Mouse (Mus musculus) midbrain, embryonic 16.5 days (tissue): ENCODE results near the gene Agtrap. TPM values are rescaled to one million over a fixed set of nuclear protein-coding genes. Genes with fewer than 3 reads are reported as not detected.
A peak's percentile ranks its signal among the peaks of the same experiment; 100 is the strongest.

ENCODE experiments used
- ATAC-seq: fragments of 200-750 bp; cut with Nextera tagmentation; 2 replicates; pipeline ENCODE4 v1.8.0; 2017; ENCODE audit warnings: moderate TSS enrichment
- H3K27ac ChIP-seq: fragments of 300-500 bp; sonication (generic); 2 replicates; pipeline ENCODE4 v1.5.1; 2014; ENCODE audit warnings: mild to moderate bottlenecking, low read length, mixed read lengths
- H3K27me3 ChIP-seq: fragments of 300-500 bp; sonication (generic); 2 replicates; pipeline ENCODE4 v1.6.1; 2014; ENCODE audit warnings: low read depth, low read length, mixed read lengths; ENCODE audit not compliant: control insufficient read depth, insufficient read depth
- H3K36me3 ChIP-seq: fragments of 300-500 bp; sonication (generic); 2 replicates; pipeline ENCODE4 v1.6.1; 2014; ENCODE audit warnings: mild to moderate bottlenecking, low read length, moderate library complexity, mixed read lengths; ENCODE audit not compliant: control insufficient read depth, insufficient read depth
- H3K4me1 ChIP-seq: fragments of 300-500 bp; sonication (generic); 2 replicates; pipeline ENCODE4 v1.6.1; 2014; ENCODE audit warnings: mild to moderate bottlenecking, low read length, mixed read lengths; ENCODE audit not compliant: control insufficient read depth, insufficient read depth
- H3K4me2 ChIP-seq: fragments of 300-500 bp; sonication (generic); 2 replicates; pipeline ENCODE4 v1.6.1; 2014; ENCODE audit warnings: mild to moderate bottlenecking, low read length, mixed read lengths
- H3K4me3 ChIP-seq: fragments of 300-500 bp; sonication (generic); 2 replicates; pipeline ENCODE4 v1.5.1; 2014; ENCODE audit warnings: low read depth, mild to moderate bottlenecking, low read length, moderate library complexity, mixed read lengths
- H3K9ac ChIP-seq: fragments of 300-500 bp; sonication (generic); 2 replicates; pipeline ENCODE4 v1.6.1; 2014; ENCODE audit warnings: low read depth, low read length, mixed read lengths
- H3K9me3 ChIP-seq: fragments of 300-500 bp; sonication (generic); replicated peaks from 2 replicates; pipeline ENCODE4 v1.6.1; 2014; ENCODE audit warnings: mild to moderate bottlenecking, low read length, mixed read lengths; ENCODE audit not compliant: control insufficient read depth, poor library complexity, severe bottlenecking
- WGBS: fragments of 180-500 bp; shearing (Covaris S2); extraction: QIAGEN DNeasy Blood & Tissue Kit; methylation state at CpG from one replicate; pipeline ENCODE4 v1.1.7; 2014; 5-methylcytosine and 5-hydroxymethylcytosine counted together
- polyA plus RNA-seq: library from polyadenylated mRNA; unstranded; fragments of >200 nt; fragmentation: Nextera tagmentation; extraction: Ambion mirVana; gene quantifications from 2 replicates; pipeline ENCODE4 v1.2.1, GENCODE M21; 2015

Gene Agtrap
- polyA plus RNA-seq, 1 experiment from 2014 or later, result 7.7 TPM

- Histone ChIP-seq H3K27me3 (no peaks in the 10 kb centered on the region), H3K4me1 (peaks cover 9% of the 10 kb centered on the region), H3K27ac (no peak overlapping the region), H3K4me3 (no peak overlapping the region), H3K4me2 (no peak overlapping the region), H3K36me3 (peaks cover 9% of the 10 kb centered on the region; the same call in 1 of the 2 replicates), H3K9me3 (no peaks in the 10 kb centered on the region), H3K9ac (no peak overlapping the region)
- no peak for ATAC-seq
- WGBS, result 83% methylated on average over 12 of the region's 12 CpGs
Observed at GRCm38 (mm10) chr4:148112519-148112918, 24.7 kb upstream of the Agtrap start.

- no peak for ATAC-seq
- no peaks in the 10 kb centered on the region for H3K4me1 ChIP-seq
- H3K9me3 ChIP-seq, result no peaks in the 10 kb centered on the region
- H3K4me2 ChIP-seq, result no peak overlapping the region
- H3K36me3 ChIP-seq, result peaks cover 8% of the 10 kb centered on the region; the same call in 1 of the 2 replicates
- H3K9ac ChIP-seq, result no peak overlapping the region
- no peak overlapping the region for H3K4me3 ChIP-seq
- 95% methylated on average over 5 of the region's 5 CpGs for WGBS
- H3K27me3 ChIP-seq, result no peaks in the 10 kb centered on the region
- no peak overlapping the region for H3K27ac ChIP-seq
Observed at GRCm38 (mm10) chr4:148109215-148109614, 21.4 kb upstream of the Agtrap start.

- H3K9ac ChIP-seq, result no peak overlapping the region
- ATAC-seq, result no peak
- H3K36me3 ChIP-seq, result peaks cover 6% of the 10 kb centered on the region; the same call in 1 of the 2 replicates
- H3K9me3 ChIP-seq, result no peaks in the 10 kb centered on the region
- 75% methylated on average over 7 of the region's 7 CpGs for WGBS
- no peak overlapping the region for H3K27ac ChIP-seq
- no peak overlapping the region for H3K4me3 ChIP-seq
- no peaks in the 10 kb centered on the region for H3K27me3 ChIP-seq
- no peak overlapping the region for H3K4me2 ChIP-seq
- H3K4me1 ChIP-seq, result no peaks in the 10 kb centered on the region
Observed at GRCm38 (mm10) chr4:148108565-148109100, 20.8 kb upstream of the Agtrap start.

GRCm38 (mm10) chr4:148107621-148108291 lies 19.9 kb upstream of the Agtrap start:
- H3K9me3 ChIP-seq, result no peaks in the 10 kb centered on the region
- H3K27ac ChIP-seq, result no peak overlapping the region
- no peak overlapping the region for H3K9ac ChIP-seq
- H3K4me1 ChIP-seq, result no peaks in the 10 kb centered on the region
- WGBS, result 66% methylated on average over 22 of the region's 22 CpGs
- H3K4me3 ChIP-seq, result no peak overlapping the region
- H3K27me3 ChIP-seq, result no peaks in the 10 kb centered on the region
- no peak overlapping the region for H3K4me2 ChIP-seq
- H3K36me3 ChIP-seq, result peaks cover 6% of the 10 kb centered on the region; the same call in 1 of the 2 replicates
- ATAC-seq, result no peak

GRCm38 (mm10) chr4:148104146-148104545 lies 16.3 kb upstream of the Agtrap start:
- H3K9ac ChIP-seq, result no peak overlapping the region
- H3K27me3 ChIP-seq, result no peaks in the 10 kb centered on the region
- peaks cover 10% of the 10 kb centered on the region for H3K4me1 ChIP-seq
- WGBS, result 91% methylated on average over 3 of the region's 3 CpGs
- no peak overlapping the region for H3K4me2 ChIP-seq
- H3K27ac ChIP-seq, result no peak overlapping the region
- 0 out of 2 replicates have a peak, but pooled peaks cover 2% of the 10 kb centered on the region for H3K36me3 ChIP-seq
- ATAC-seq, result no peak
- H3K4me3 ChIP-seq, result no peak overlapping the region
- H3K9me3 ChIP-seq, result no peaks in the 10 kb centered on the region

- H3K27ac ChIP-seq, result peak overlapping the region; percentile 68
Observed at GRCm38 (mm10) chr4:148101801-148102527, 14.1 kb upstream of the Agtrap start.

GRCm38 (mm10) chr4:148098666-148099065 lies 10.8 kb upstream of the Agtrap start:
- 90% methylated on average over 3 of the region's 3 CpGs for WGBS
- no peak overlapping the region for H3K4me2 ChIP-seq
- H3K4me1 ChIP-seq, result peaks cover 10% of the 10 kb centered on the region
- ATAC-seq, result no peak
- no peak overlapping the region for H3K27ac ChIP-seq
- H3K9ac ChIP-seq, result no peak overlapping the region
- H3K4me3 ChIP-seq, result no peak overlapping the region
- no peaks in the 10 kb centered on the region for H3K36me3 ChIP-seq
- H3K27me3 ChIP-seq, result no peaks in the 10 kb centered on the region
- no peaks in the 10 kb centered on the region for H3K9me3 ChIP-seq

More at GRCm38 (mm10) chr4:148101801-148102527, 14.1 kb upstream of the Agtrap start:
- 17% methylated on average over 29 of the region's 29 CpGs for WGBS
- Histone ChIP-seq H3K36me3 (0 out of 2 replicates have a peak, but pooled peaks cover 2% of the 10 kb centered on the region), H3K9me3 (no peaks in the 10 kb centered on the region), H3K27me3 (no peaks in the 10 kb centered on the region), H3K4me3 (peak overlapping the region; percentile 10; the same call in 1 of the 2 replicates), H3K9ac (peak overlapping the region; percentile 47; the same call in 1 of the 2 replicates), H3K4me2 (peak overlapping the region; percentile 49), H3K4me1 (peaks cover 10% of the 10 kb centered on the region)
- peak; percentile 86 for ATAC-seq

GRCm38 (mm10) chr4:148097936-148098335 lies 10.1 kb upstream of the Agtrap start:
- Histone ChIP-seq H3K36me3 (no peaks in the 10 kb centered on the region), H3K4me2 (no peak overlapping the region), H3K9me3 (no peaks in the 10 kb centered on the region), H3K27me3 (no peaks in the 10 kb centered on the region), H3K4me1 (peaks cover 10% of the 10 kb centered on the region), H3K9ac (no peak overlapping the region), H3K27ac (no peak overlapping the region), H3K4me3 (no peak overlapping the region)
- 87% methylated on average over 2 of the region's 2 CpGs for WGBS
- no peak for ATAC-seq

GRCm38 (mm10) chr4:148095081-148095480 lies 7.2 kb upstream of the Agtrap start:
- H3K4me2 ChIP-seq, result no peak overlapping the region
- no peak overlapping the region for H3K9ac ChIP-seq
- WGBS, result 81% methylated on average over 4 of the region's 4 CpGs
- ATAC-seq, result no peak
- no peak overlapping the region for H3K27ac ChIP-seq
- H3K4me1 ChIP-seq, result no peaks in the 10 kb centered on the region
- no peaks in the 10 kb centered on the region for H3K9me3 ChIP-seq
- no peak overlapping the region for H3K4me3 ChIP-seq
- no peaks in the 10 kb centered on the region for H3K27me3 ChIP-seq
- no peaks in the 10 kb centered on the region for H3K36me3 ChIP-seq
